Mouse (Mus musculus) midbrain, embryonic 11.5 days (tissue): ENCODE results near the gene Gm20696. TPM values are rescaled to one million over a fixed set of nuclear protein-coding genes. Genes with fewer than 3 reads are reported as not detected.

Experiments
- ATAC-seq: fragments of 200-750 bp; cut with Nextera tagmentation; 2 replicates; pipeline ENCODE4 v1.8.0; 2017; ENCODE audit warnings: moderate TSS enrichment, moderate library complexity; ENCODE audit not compliant: low FRiP score
- DNase-seq: peaks from one replicate; pipeline ENCODE4 v3.0.0; 2015; ENCODE audit warnings: low spot score; ENCODE audit errors: missing footprints
- H3K27ac ChIP-seq: fragments of 300-500 bp; sonication (generic); 2 replicates; pipeline ENCODE4 v1.5.1; 2014; ENCODE audit warnings: low read depth, low read length
- H3K27me3 ChIP-seq: fragments of 300-500 bp; sonication (generic); 2 replicates; pipeline ENCODE4 v1.6.1; 2014; ENCODE audit warnings: mild to moderate bottlenecking, low read length, moderate library complexity, mixed read lengths; ENCODE audit not compliant: control insufficient read depth, insufficient read depth
- H3K36me3 ChIP-seq: fragments of 300-500 bp; sonication (generic); 2 replicates; pipeline ENCODE4 v1.6.1; 2014; ENCODE audit warnings: mild to moderate bottlenecking, low read length, moderate library complexity, mixed read lengths; ENCODE audit not compliant: control insufficient read depth, insufficient read depth
- H3K4me1 ChIP-seq: fragments of 300-500 bp; sonication (generic); 2 replicates; pipeline ENCODE4 v1.6.1; 2014; ENCODE audit warnings: low read length; ENCODE audit not compliant: control insufficient read depth, insufficient read depth
- H3K4me2 ChIP-seq: fragments of 300-500 bp; sonication (generic); 2 replicates; pipeline ENCODE4 v1.6.1; 2014; ENCODE audit warnings: mild to moderate bottlenecking, moderate library complexity
- H3K4me3 ChIP-seq: fragments of 300-500 bp; sonication (generic); 2 replicates; pipeline ENCODE4 v1.5.1; 2014; ENCODE audit warnings: low read depth, low read length
- H3K9ac ChIP-seq: fragments of 300-500 bp; sonication (generic); 2 replicates; pipeline ENCODE4 v1.6.1; 2014; ENCODE audit warnings: low read length
- H3K9me3 ChIP-seq: fragments of 300-500 bp; sonication (generic); 2 replicates; pipeline ENCODE4 v1.6.1; 2016; ENCODE audit warnings: low read length; ENCODE audit not compliant: control insufficient read depth
- WGBS: fragments of 180-500 bp; shearing (Covaris S2); extraction: QIAGEN DNeasy Blood & Tissue Kit; methylation state at CpG from one replicate; pipeline ENCODE4 v1.1.7; 2014; 5-methylcytosine and 5-hydroxymethylcytosine counted together
- polyA plus RNA-seq: library from polyadenylated mRNA; unstranded; fragments of >200 nt; fragmentation: Nextera tagmentation; extraction: Ambion mirVana; gene quantifications from 2 replicates; pipeline ENCODE4 v1.2.1, GENCODE M21; 2014

Gm20696 gene
- polyA plus RNA-seq = 2.5 and 3.4 TPM in 2 replicates

- Histone ChIP-seq H3K9ac (peak within 1 kb of the TSS; percentile 91), H3K4me3 (peak within 1 kb of the TSS; percentile 85), H3K36me3 (no peaks in the 10 kb centered on the region), H3K27ac (peak within 1 kb of the TSS; percentile 71), H3K4me2 (peak within 1 kb of the TSS; percentile 96), H3K27me3 (peaks cover 11% of the 10 kb centered on the region), H3K4me1 (peaks cover 20% of the 10 kb centered on the region), H3K9me3 (no peaks in the 10 kb centered on the region)
- 1% methylated on average over 58 of the region's 75 CpGs for WGBS
- DNase-seq (peak; percentile 96), ATAC-seq (peak; percentile 83)
Observed at GRCm38 (mm10) chr6:99666318-99667171, at the start of gene Gm20696, which contains the start of gene Eif4e3. Gene Gm20696 (minus strand): TSS chr6:99666797. Gene Eif4e3 (minus strand): TSS chr6:99666771.

GRCm38 (mm10) chr6:99715913-99716312 lies 49.3 kb upstream of the Gm20696 start:
- Histone ChIP-seq H3K4me1 (no peaks in the 10 kb centered on the region), H3K36me3 (no peaks in the 10 kb centered on the region), H3K9me3 (no peaks in the 10 kb centered on the region), H3K27ac (no peak overlapping the region), H3K4me3 (no peak overlapping the region), H3K9ac (no peak overlapping the region), H3K27me3 (no peaks in the 10 kb centered on the region), H3K4me2 (no peak overlapping the region)
- 80% methylated on average over 5 of the region's 6 CpGs for WGBS
- DNase-seq (peak; percentile 64), ATAC-seq (no peak)

- no peak for ATAC-seq
- no peaks in the 10 kb centered on the region for H3K36me3 ChIP-seq
- H3K27me3 ChIP-seq = no peaks in the 10 kb centered on the region
- H3K27ac ChIP-seq = no peak overlapping the region
- no peaks in the 10 kb centered on the region for H3K9me3 ChIP-seq
- WGBS = 62% methylated on average over 6 of the region's 6 CpGs
- no peaks in the 10 kb centered on the region for H3K4me1 ChIP-seq
- H3K4me2 ChIP-seq = no peak overlapping the region
- DNase-seq = peak; percentile 26
- H3K9ac ChIP-seq = no peak overlapping the region
- no peak overlapping the region for H3K4me3 ChIP-seq
Observed at GRCm38 (mm10) chr6:99715191-99715590, 48.6 kb upstream of the Gm20696 start.

- no peak for ATAC-seq
- Histone ChIP-seq H3K9ac (no peak overlapping the region), H3K27ac (no peak overlapping the region), H3K4me3 (no peak overlapping the region), H3K4me2 (no peak overlapping the region), H3K9me3 (no peaks in the 10 kb centered on the region), H3K27me3 (no peaks in the 10 kb centered on the region), H3K36me3 (no peaks in the 10 kb centered on the region), H3K4me1 (no peaks in the 10 kb centered on the region)
- DNase-seq = no peak
- 66% methylated on average over 5 of the region's 5 CpGs for WGBS
Observed at GRCm38 (mm10) chr6:99713256-99713655, 46.7 kb upstream of the Gm20696 start.

GRCm38 (mm10) chr6:99711576-99712101 lies 45.0 kb upstream of the Gm20696 start:
- H3K27me3 ChIP-seq = no peaks in the 10 kb centered on the region
- no peak for ATAC-seq
- 82% methylated on average over 11 of the region's 11 CpGs for WGBS

DNA sequence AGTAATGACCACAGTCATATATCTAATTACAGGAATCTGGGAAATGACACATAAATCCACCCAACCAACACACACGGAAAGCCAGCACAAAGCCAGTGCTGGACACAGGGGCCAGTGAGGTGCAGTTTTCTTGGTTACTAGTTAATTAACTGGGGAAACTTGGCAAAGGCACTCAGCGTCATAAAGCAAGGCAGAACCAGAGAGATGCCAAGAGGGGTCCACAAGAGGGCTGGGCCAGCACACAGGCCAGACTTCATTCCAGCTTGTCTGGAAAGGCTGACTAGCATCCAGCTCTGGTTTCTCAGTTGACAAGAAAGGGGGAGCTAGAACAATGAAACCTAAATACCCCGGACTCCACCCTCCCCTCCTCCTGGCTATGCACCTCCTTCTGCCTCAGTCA lies 33.9 kb upstream of the Gm20696 start:
- H3K4me3 ChIP-seq = no peak overlapping the region
- no peaks in the 10 kb centered on the region for H3K4me1 ChIP-seq
- no peaks in the 10 kb centered on the region for H3K36me3 ChIP-seq
- H3K4me2 ChIP-seq = no peak overlapping the region
- no peak overlapping the region for H3K9ac ChIP-seq
- ATAC-seq = no peak
- H3K27me3 ChIP-seq = no peaks in the 10 kb centered on the region; the same call in 1 of the 2 replicates
- 67% methylated on average over 3 of the region's 3 CpGs for WGBS
- H3K27ac ChIP-seq = no peak overlapping the region
- no peak for DNase-seq
- no peaks in the 10 kb centered on the region for H3K9me3 ChIP-seq

More at GRCm38 (mm10) chr6:99711576-99712101, 45.0 kb upstream of the Gm20696 start:
- H3K36me3 ChIP-seq = no peaks in the 10 kb centered on the region
- no peak overlapping the region for H3K4me2 ChIP-seq
- no peak overlapping the region for H3K27ac ChIP-seq
- no peaks in the 10 kb centered on the region for H3K9me3 ChIP-seq
- peak; percentile 14 for DNase-seq
- no peak overlapping the region for H3K9ac ChIP-seq
- H3K4me1 ChIP-seq = no peaks in the 10 kb centered on the region
- no peak overlapping the region for H3K4me3 ChIP-seq

DNA sequence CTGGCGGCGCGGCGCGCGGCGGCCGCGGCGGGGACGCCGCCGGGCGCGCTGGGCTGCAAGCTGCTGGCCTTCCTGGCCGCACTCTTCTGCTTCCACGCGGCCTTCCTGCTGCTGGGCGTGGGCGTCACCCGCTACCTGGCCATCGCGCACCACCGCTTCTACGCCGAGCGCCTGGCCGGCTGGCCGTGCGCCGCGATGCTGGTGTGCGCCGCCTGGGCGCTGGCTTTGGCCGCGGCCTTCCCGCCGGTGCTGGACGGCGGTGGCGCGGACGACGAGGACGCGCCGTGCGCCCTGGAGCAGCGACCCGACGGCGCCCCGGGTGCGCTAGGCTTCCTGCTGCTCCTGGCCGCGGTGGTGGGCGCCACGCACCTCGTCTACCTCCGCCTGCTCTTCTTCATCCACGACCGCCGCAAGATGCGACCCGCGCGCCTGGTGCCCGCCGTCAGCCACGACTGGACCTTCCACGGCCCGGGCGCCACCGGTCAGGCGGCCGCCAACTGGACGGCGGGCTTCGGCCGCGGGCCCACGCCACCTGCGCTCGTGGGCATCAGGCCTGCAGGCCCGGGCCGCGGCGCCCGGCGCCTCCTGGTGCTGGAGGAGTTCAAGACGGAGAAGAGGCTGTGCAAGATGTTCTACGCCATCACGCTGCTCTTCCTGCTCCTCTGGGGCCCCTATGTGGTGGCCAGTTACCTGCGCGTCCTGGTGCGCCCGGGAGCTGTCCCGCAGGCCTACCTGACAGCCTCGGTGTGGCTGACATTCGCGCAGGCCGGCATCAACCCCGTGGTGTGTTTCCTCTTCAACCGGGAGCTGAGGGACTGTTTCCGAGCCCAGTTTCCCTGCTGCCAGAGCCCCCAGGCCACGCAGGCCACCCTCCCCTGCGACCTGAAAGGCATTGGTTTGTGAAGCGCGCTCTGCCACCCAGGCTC lies 26.6 kb upstream of the Gm20696 start:
- Histone ChIP-seq H3K27me3 (peaks cover 44% of the 10 kb centered on the region), H3K9ac (peak overlapping the region; percentile 74), H3K4me3 (peak overlapping the region; percentile 73), H3K4me2 (peak overlapping the region; percentile 81), H3K36me3 (no peaks in the 10 kb centered on the region), H3K4me1 (peaks cover 13% of the 10 kb centered on the region), H3K27ac (peak overlapping the region; percentile 44; the same call in 1 of the 2 replicates), H3K9me3 (no peaks in the 10 kb centered on the region)
- peak; percentile 62 for ATAC-seq
- DNase-seq = peak; percentile 92
- WGBS = under 1% methylated on average over 85 of the region's 110 CpGs

GRCm38 (mm10) chr6:99692206-99692915 lies 25.8 kb upstream of the Gm20696 start, which contains the start of gene Gpr27:
Gene Gpr27 (plus strand): TSS chr6:99692679.
- peak within 1 kb of the TSS; percentile 74 for H3K9ac ChIP-seq
- H3K4me1 ChIP-seq = peaks cover 13% of the 10 kb centered on the region
- H3K36me3 ChIP-seq = no peaks in the 10 kb centered on the region
- DNase-seq (peak; percentile 96), ATAC-seq (peak; percentile 79)
- H3K27ac ChIP-seq = peak within 1 kb of the TSS; percentile 44
- H3K4me2 ChIP-seq = peak within 1 kb of the TSS; percentile 81
- H3K27me3 ChIP-seq = peaks cover 44% of the 10 kb centered on the region
- under 1% methylated on average over 56 of the region's 112 CpGs for WGBS
- peak within 1 kb of the TSS; percentile 73 for H3K4me3 ChIP-seq
- H3K9me3 ChIP-seq = no peaks in the 10 kb centered on the region
